Mouse (Mus musculus) midbrain, postnatal 0 days (tissue): Measurements from ENCODE around the gene Cpt2. TPM values are rescaled to one million over a fixed set of nuclear protein-coding genes. Genes with fewer than 3 reads are reported as not detected.

ENCODE experiments used
- ATAC-seq: fragments of 200-750 bp; cut with Nextera tagmentation; 2 replicates; pipeline ENCODE4 v1.8.0; 2017; ENCODE audit warnings: moderate number of reproducible peaks, mild to moderate bottlenecking, moderate TSS enrichment, moderate library complexity; ENCODE audit not compliant: low FRiP score
- DNase-seq: peaks from one replicate; pipeline ENCODE4 v3.0.0-alpha.2; 2015; ENCODE audit warnings: low spot score
- H3K27ac ChIP-seq: fragments of 300-500 bp; sonication (generic); 2 replicates; pipeline ENCODE4 v1.5.1; 2014; ENCODE audit warnings: low read depth, mild to moderate bottlenecking, low read length, mixed read lengths
- H3K27me3 ChIP-seq: fragments of 300-500 bp; sonication (generic); 2 replicates; pipeline ENCODE4 v1.6.1; 2014; ENCODE audit warnings: low read length, control low read depth, mixed read lengths; ENCODE audit not compliant: insufficient read depth
- H3K36me3 ChIP-seq: fragments of 300-500 bp; sonication (generic); 2 replicates; pipeline ENCODE4 v1.6.1; 2014; ENCODE audit warnings: low read length, control low read depth, mixed read lengths; ENCODE audit not compliant: insufficient read depth
- H3K4me1 ChIP-seq: fragments of 300-500 bp; sonication (generic); 2 replicates; pipeline ENCODE4 v1.6.1; 2014; ENCODE audit warnings: mild to moderate bottlenecking, control low read depth, antibody characterized with exemption, low read length, mixed read lengths; ENCODE audit not compliant: insufficient read depth
- H3K4me2 ChIP-seq: fragments of 300-500 bp; sonication (generic); 2 replicates; pipeline ENCODE4 v1.6.1; 2014; ENCODE audit warnings: low read depth, mild to moderate bottlenecking, low read length, mixed read lengths; ENCODE audit not compliant: poor library complexity, severe bottlenecking
- H3K4me3 ChIP-seq: fragments of 300-500 bp; sonication (generic); 2 replicates; pipeline ENCODE4 v1.5.1; 2014; ENCODE audit warnings: low read depth, mild to moderate bottlenecking, low read length, moderate library complexity
- H3K9ac ChIP-seq: fragments of 300-500 bp; sonication (generic); replicated peaks from 2 replicates; pipeline ENCODE4 v1.6.1; 2014; ENCODE audit warnings: mild to moderate bottlenecking, low read length, moderate library complexity, mixed read lengths; ENCODE audit not compliant: poor library complexity, severe bottlenecking
- H3K9me3 ChIP-seq: fragments of 300-500 bp; sonication (generic); 2 replicates; pipeline ENCODE4 v1.6.1; 2016; ENCODE audit warnings: low read length, control low read depth
- CTCF ChIP-seq: IDR thresholded peaks from 2 replicates; pipeline ENCODE4 v1.5.1; 2016; ENCODE audit warnings: antibody characterized with exemption, mild to moderate bottlenecking
- WGBS: fragments of 180-500 bp; shearing (Covaris S2); extraction: QIAGEN DNeasy Blood & Tissue Kit; methylation state at CpG from one replicate; pipeline ENCODE4 v1.1.7; 2014; 5-methylcytosine and 5-hydroxymethylcytosine counted together
- polyA plus RNA-seq: library from polyadenylated mRNA; unstranded; fragments of >200 nt; fragmentation: Nextera tagmentation; extraction: Ambion mirVana; gene quantifications from 2 replicates; pipeline ENCODE4 v1.2.1, GENCODE M21; 2015
- total RNA-seq: library from RNA; depleted of rRNA; stranded (reverse); fragments of >200 nt; gene quantifications from 2 replicates; pipeline ENCODE4 v1.2.3, GENCODE M21; 2014

The Cpt2 gene
- total and polyA plus RNA-seq, 2 experiments from 2014 or later = 12.1 to 12.3 TPM

GRCm38 (mm10) chr4:107962792-107963191 is 39.4 kb upstream of the Cpt2 start:
- DNase-seq (no peak), ATAC-seq (no peak)
- H3K4me1 ChIP-seq = no peaks in the 10 kb centered on the region
- H3K27me3 ChIP-seq = no peaks in the 10 kb centered on the region
- no peak for TF ChIP-seq CTCF
- H3K4me2 ChIP-seq = no peak overlapping the region
- no peak overlapping the region for H3K9ac ChIP-seq
- H3K4me3 ChIP-seq = no peak overlapping the region
- WGBS = 82% methylated on average over 2 of the region's 2 CpGs
- H3K9me3 ChIP-seq = no peaks in the 10 kb centered on the region
- H3K27ac ChIP-seq = no peak overlapping the region
- H3K36me3 ChIP-seq = no peaks in the 10 kb centered on the region

GRCm38 (mm10) chr4:107962044-107962732 is 38.8 kb upstream of the Cpt2 start:
- no peak for ATAC-seq

GRCm38 (mm10) chr4:107958487-107958886 is 35.1 kb upstream of the Cpt2 start:
- Histone ChIP-seq H3K36me3 (no peaks in the 10 kb centered on the region), H3K4me2 (no peak overlapping the region), H3K4me1 (no peaks in the 10 kb centered on the region), H3K27me3 (no peaks in the 10 kb centered on the region), H3K9me3 (no peaks in the 10 kb centered on the region), H3K9ac (no peak overlapping the region), H3K27ac (no peak overlapping the region), H3K4me3 (no peak overlapping the region)
- DNase-seq = no peak
- TF ChIP-seq CTCF = no peak
- WGBS = 68% methylated on average over 7 of the region's 7 CpGs
- ATAC-seq = no peak

More at GRCm38 (mm10) chr4:107962044-107962732, 38.8 kb upstream of the Cpt2 start:
- Histone ChIP-seq H3K27ac (no peak overlapping the region), H3K36me3 (no peaks in the 10 kb centered on the region), H3K4me2 (no peak overlapping the region), H3K4me3 (no peak overlapping the region), H3K4me1 (no peaks in the 10 kb centered on the region), H3K27me3 (no peaks in the 10 kb centered on the region), H3K9me3 (no peaks in the 10 kb centered on the region), H3K9ac (no peak overlapping the region)
- WGBS = 66% methylated on average over 11 of the region's 11 CpGs
- no peak for TF ChIP-seq CTCF
- DNase-seq = peak; percentile 32

GRCm38 (mm10) chr4:107955691-107956090 is 32.3 kb upstream of the Cpt2 start:
- WGBS = 46% methylated on average over 5 of the region's 5 CpGs
- ATAC-seq = no peak
- H3K4me1 ChIP-seq = no peaks in the 10 kb centered on the region
- H3K4me3 ChIP-seq = no peak overlapping the region
- no peak overlapping the region for H3K9ac ChIP-seq
- H3K4me2 ChIP-seq = no peak overlapping the region
- no peaks in the 10 kb centered on the region for H3K27me3 ChIP-seq
- no peak for DNase-seq
- no peak for TF ChIP-seq CTCF
- no peaks in the 10 kb centered on the region for H3K9me3 ChIP-seq
- no peak overlapping the region for H3K27ac ChIP-seq
- no peaks in the 10 kb centered on the region for H3K36me3 ChIP-seq

- H3K4me3 ChIP-seq = no peak overlapping the region
- DNase-seq (peak; percentile 56), ATAC-seq (no peak)
- no peaks in the 10 kb centered on the region for H3K9me3 ChIP-seq
- no peaks in the 10 kb centered on the region for H3K27me3 ChIP-seq
- no peaks in the 10 kb centered on the region for H3K36me3 ChIP-seq
- no peak overlapping the region for H3K9ac ChIP-seq
- H3K4me2 ChIP-seq = no peak overlapping the region
- peak; percentile 59 for TF ChIP-seq CTCF
- no peak overlapping the region for H3K27ac ChIP-seq
- H3K4me1 ChIP-seq = no peaks in the 10 kb centered on the region
Observed at GRCm38 (mm10) chr4:107952845-107953244, 29.4 kb upstream of the Cpt2 start.

- Histone ChIP-seq H3K9ac (no peak overlapping the region), H3K9me3 (no peaks in the 10 kb centered on the region), H3K4me3 (no peak overlapping the region), H3K27me3 (no peaks in the 10 kb centered on the region), H3K27ac (no peak overlapping the region), H3K4me1 (no peaks in the 10 kb centered on the region), H3K36me3 (no peaks in the 10 kb centered on the region), H3K4me2 (no peak overlapping the region)
- no peak for DNase-seq
- no peak for TF ChIP-seq CTCF
- whole genome bisulfite sequencing = 78% methylated on average over 4 of the region's 4 CpGs
- no peak for ATAC-seq
Observed at GRCm38 (mm10) chr4:107949918-107950317, 26.5 kb upstream of the Cpt2 start.
